Mouse (Mus musculus) liver, embryonic 11.5 days (tissue): ENCODE results near the gene Nhsl2. TPM values are rescaled to one million over a fixed set of nuclear protein-coding genes. Genes with fewer than 3 reads are reported as not detected.

Experiments used
- ATAC-seq: fragments of 200-750 bp; cut with Nextera tagmentation; replicated peaks from 2 replicates; pipeline ENCODE4 v1.8.0; 2017; ENCODE audit warnings: moderate number of reproducible peaks, mild to moderate bottlenecking, moderate TSS enrichment, moderate library complexity; ENCODE audit not compliant: low FRiP score
- DNase-seq: peaks from one replicate; pipeline ENCODE4 v3.0.0-alpha.2; 2017; ENCODE audit warnings: low spot score
- H3K27ac ChIP-seq: fragments of 300-500 bp; sonication (generic); 2 replicates; pipeline ENCODE4 v1.5.1; 2014; ENCODE audit warnings: mild to moderate bottlenecking, low read depth, low read length, control low read depth
- H3K27me3 ChIP-seq: fragments of 300-500 bp; sonication (generic); replicated peaks from 2 replicates; pipeline ENCODE4 v1.6.1; 2014; ENCODE audit warnings: low read length, mixed read lengths; ENCODE audit not compliant: control insufficient read depth, insufficient read depth
- H3K36me3 ChIP-seq: fragments of 300-500 bp; sonication (generic); 2 replicates; pipeline ENCODE4 v1.6.1; 2014; ENCODE audit warnings: mild to moderate bottlenecking, low read length, moderate library complexity, mixed read lengths; ENCODE audit not compliant: control insufficient read depth, insufficient read depth
- H3K4me1 ChIP-seq: fragments of 300-500 bp; sonication (generic); replicated peaks from 2 replicates; pipeline ENCODE4 v1.6.1; 2014; ENCODE audit warnings: low read length, mixed read lengths; ENCODE audit not compliant: control insufficient read depth, insufficient read depth
- H3K4me2 ChIP-seq: fragments of 300-500 bp; sonication (generic); 2 replicates; pipeline ENCODE4 v1.6.1; 2014; ENCODE audit warnings: mild to moderate bottlenecking, control low read depth, moderate library complexity
- H3K4me3 ChIP-seq: fragments of 300-500 bp; sonication (generic); 2 replicates; pipeline ENCODE4 v1.5.1; 2014; ENCODE audit warnings: low read depth, low read length, control low read depth
- H3K9ac ChIP-seq: fragments of 300-500 bp; sonication (generic); 2 replicates; pipeline ENCODE4 v1.6.1; 2014; ENCODE audit warnings: low read depth, low read length, control low read depth
- H3K9me3 ChIP-seq: fragments of 300-500 bp; sonication (generic); 2 replicates; pipeline ENCODE4 v1.6.1; 2016; ENCODE audit warnings: low read length, inconsistent platforms, mixed read lengths; ENCODE audit not compliant: control insufficient read depth
- WGBS: fragments of 180-500 bp; shearing (Covaris S2); extraction: QIAGEN DNeasy Blood & Tissue Kit; methylation state at CpG from one replicate; pipeline ENCODE4 v1.1.7; 2014; 5-methylcytosine and 5-hydroxymethylcytosine counted together
- polyA plus RNA-seq: library from polyadenylated mRNA; unstranded; fragments of >200 nt; fragmentation: Nextera tagmentation; extraction: Ambion mirVana; gene quantifications from 2 replicates; pipeline ENCODE4 v1.2.1, GENCODE M21; 2014

Gene Nhsl2
- polyA plus RNA-seq, 1 experiment from 2014 or later = 9.0 TPM

DNA sequence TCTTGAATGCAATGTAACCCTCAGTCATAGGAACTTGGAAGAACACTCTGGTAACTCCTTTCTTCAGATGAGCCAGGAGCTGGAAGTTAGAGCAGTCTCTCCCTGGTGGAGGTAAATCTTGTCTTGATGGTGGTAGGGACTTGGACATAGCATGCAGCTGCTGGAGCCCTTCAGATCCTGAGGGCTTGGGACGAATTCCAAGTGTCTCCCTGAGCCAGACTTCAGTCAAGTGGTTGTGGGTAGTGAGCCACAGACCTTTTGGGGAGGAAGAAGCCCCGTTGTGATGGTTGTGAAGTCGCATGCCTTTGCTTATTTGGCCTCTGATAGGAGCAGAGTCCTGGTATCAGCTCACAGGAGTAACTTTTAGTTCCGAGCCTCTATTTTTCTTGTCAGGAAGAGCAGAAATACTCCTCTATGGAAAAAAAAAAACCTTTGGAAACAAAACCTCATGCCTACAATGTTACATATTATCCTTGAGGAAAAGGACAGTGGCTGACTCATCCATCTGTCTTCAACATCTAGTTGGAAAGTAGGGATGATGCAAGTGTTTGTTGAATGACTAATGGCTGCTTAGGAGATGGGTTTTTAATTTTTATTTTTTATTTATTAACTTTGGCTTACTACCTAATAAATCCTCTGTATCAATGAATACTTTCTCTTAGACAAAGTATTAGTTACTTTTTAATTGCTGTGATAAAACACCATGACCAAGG is 14.6 kb downstream of the Nhsl2 start:
- Histone ChIP-seq H3K9me3 (no peaks in the 10 kb centered on the region), H3K36me3 (no peaks in the 10 kb centered on the region), H3K27ac (no peak overlapping the region), H3K4me2 (no peak overlapping the region), H3K9ac (no peak overlapping the region), H3K4me1 (no peaks in the 10 kb centered on the region), H3K4me3 (no peak overlapping the region), H3K27me3 (peaks cover 32% of the 10 kb centered on the region)
- ATAC-seq (no peak), DNase-seq (no peak)
- 60% methylated on average over 4 of the region's 4 CpGs for WGBS

DNA sequence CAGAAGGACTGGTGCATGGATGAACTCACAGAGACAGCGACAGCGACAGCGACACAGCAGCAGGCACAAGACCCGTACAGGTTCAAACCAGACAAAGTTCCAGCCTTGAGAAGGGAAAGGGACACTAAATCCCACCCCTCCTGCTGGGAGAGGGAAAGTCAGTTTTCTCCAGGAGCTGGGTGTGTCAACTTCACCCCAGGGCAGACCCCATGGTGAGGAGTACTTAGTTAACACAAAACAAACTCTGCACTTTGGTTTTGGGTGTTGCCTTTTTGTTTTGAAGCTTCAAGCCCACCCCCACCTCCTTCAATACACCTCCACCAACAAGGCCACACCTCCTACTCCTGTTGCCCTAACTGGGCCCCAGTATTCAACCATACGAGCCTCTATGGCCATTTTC is 15.6 kb downstream of the Nhsl2 start:
- WGBS = 63% methylated on average over 5 of the region's 5 CpGs
- H3K4me1 ChIP-seq = no peaks in the 10 kb centered on the region

DNA sequence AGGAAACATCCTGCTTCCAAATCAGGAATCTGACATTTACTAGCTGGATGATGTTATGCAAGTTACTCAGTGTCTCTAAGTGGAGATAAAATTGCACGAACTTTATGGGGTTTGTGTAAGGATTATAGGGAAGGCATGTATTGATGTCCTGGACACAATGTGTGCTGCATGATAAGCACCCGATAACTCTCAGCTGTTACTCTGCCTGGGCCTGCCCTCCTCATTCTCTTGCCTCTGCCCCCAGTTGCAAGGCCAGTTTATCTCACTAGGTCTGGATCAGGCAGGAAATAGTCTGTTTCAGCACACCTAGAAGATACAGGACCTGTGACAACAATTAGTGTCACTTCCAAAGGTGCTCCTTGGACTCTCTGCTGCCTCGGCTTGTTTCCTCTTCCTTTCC is 25.0 kb downstream of the Nhsl2 start:
- no peaks in the 10 kb centered on the region for H3K9me3 ChIP-seq
- no peak overlapping the region for H3K9ac ChIP-seq
- no peak overlapping the region for H3K4me2 ChIP-seq
- no peak overlapping the region for H3K27ac ChIP-seq
- H3K4me1 ChIP-seq = no peaks in the 10 kb centered on the region
- DNase-seq (no peak), ATAC-seq (peak; percentile 66)
- peaks cover 25% of the 10 kb centered on the region for H3K27me3 ChIP-seq
- WGBS = 35% methylated on average over 3 of the region's 3 CpGs
- H3K36me3 ChIP-seq = no peaks in the 10 kb centered on the region
- no peak overlapping the region for H3K4me3 ChIP-seq

More for the DNA sequence above, 15.6 kb downstream of the Nhsl2 start:
- H3K27me3 ChIP-seq = peaks cover 31% of the 10 kb centered on the region
- no peaks in the 10 kb centered on the region for H3K9me3 ChIP-seq
- H3K4me3 ChIP-seq = no peak overlapping the region
- no peak overlapping the region for H3K9ac ChIP-seq
- no peak overlapping the region for H3K27ac ChIP-seq
- H3K4me2 ChIP-seq = no peak overlapping the region
- no peaks in the 10 kb centered on the region for H3K36me3 ChIP-seq
- no peak for ATAC-seq
- DNase-seq = no peak

DNA sequence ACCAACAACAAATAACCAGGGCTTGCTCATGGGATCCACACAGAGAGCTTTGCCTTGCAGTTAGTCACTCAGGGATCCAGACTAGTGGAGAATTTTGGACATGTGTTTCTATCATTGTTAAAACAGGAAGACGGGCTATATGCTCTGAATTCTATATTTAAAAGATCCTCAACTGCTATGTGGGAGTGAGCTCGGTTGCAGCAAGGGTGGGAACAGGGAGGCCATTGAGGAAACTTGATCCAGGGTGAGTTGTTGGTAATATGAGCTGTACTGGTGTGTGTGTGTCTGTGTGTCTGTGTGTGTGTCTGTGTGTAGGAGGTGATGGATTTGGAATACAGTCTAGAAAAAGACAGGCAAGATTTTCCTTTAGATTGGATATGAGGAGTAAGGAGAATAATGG is 25.7 kb downstream of the Nhsl2 start:
- DNase-seq (no peak), ATAC-seq (no peak)
- Histone ChIP-seq H3K9ac (no peak overlapping the region), H3K27me3 (peaks cover 23% of the 10 kb centered on the region), H3K4me2 (no peak overlapping the region), H3K4me1 (no peaks in the 10 kb centered on the region), H3K36me3 (no peaks in the 10 kb centered on the region), H3K27ac (no peak overlapping the region), H3K4me3 (no peak overlapping the region), H3K9me3 (no peaks in the 10 kb centered on the region)
- 34% methylated on average over 2 of the region's 2 CpGs for WGBS

DNA sequence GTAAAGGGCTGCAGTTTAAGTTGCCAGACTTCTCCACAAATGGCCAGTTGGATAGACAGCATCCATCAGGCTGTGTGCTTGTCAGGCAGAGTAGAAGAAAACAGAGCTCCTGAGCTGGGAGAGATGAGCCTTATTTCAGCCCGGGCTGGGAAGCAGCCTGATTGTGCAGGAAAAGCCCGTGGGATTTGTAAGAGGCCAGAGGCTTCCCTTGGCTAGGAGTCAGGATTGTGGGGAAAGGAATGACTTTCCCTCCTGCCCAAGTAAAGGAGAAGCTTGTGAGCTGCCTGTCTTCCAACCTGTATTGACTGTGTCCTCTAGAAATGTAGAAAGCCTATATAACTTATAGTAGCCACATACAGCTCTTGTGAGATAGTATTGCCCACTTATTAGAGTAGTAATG is 27.0 kb downstream of the Nhsl2 start:
- Histone ChIP-seq H3K36me3 (no peaks in the 10 kb centered on the region), H3K4me3 (no peak overlapping the region), H3K4me2 (no peak overlapping the region), H3K4me1 (no peaks in the 10 kb centered on the region), H3K27ac (no peak overlapping the region), H3K9me3 (no peaks in the 10 kb centered on the region), H3K27me3 (peaks cover 26% of the 10 kb centered on the region), H3K9ac (no peak overlapping the region)
- DNase-seq = no peak
- 75% methylated on average over 2 of the region's 2 CpGs for WGBS
- ATAC-seq = no peak

DNA sequence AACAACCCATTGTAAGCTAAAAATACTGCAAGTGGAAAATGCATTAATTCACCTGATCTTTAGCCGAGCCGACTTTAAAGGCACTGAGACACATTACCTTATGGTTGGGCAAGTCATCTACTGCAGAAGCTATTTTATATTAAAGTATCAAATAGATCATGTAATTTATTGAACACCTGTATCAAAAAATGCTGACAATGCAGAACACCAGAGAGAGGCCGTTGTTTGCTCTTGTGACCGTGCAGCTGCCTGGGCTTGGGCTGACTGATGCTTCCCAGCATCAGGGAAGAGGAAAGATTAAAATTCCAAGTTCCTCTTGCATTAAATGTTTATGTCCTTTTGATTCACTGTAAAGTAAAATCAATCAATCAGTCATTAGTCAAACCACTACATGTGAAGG is 28.7 kb downstream of the Nhsl2 start:
- Histone ChIP-seq H3K9me3 (no peaks in the 10 kb centered on the region), H3K27ac (no peak overlapping the region), H3K4me1 (no peaks in the 10 kb centered on the region), H3K9ac (no peak overlapping the region), H3K36me3 (no peaks in the 10 kb centered on the region), H3K4me2 (no peak overlapping the region), H3K27me3 (peaks cover 31% of the 10 kb centered on the region), H3K4me3 (no peak overlapping the region)
- DNase-seq (no peak), ATAC-seq (no peak)
- WGBS = 82% methylated on average over 4 of the region's 4 CpGs

DNA sequence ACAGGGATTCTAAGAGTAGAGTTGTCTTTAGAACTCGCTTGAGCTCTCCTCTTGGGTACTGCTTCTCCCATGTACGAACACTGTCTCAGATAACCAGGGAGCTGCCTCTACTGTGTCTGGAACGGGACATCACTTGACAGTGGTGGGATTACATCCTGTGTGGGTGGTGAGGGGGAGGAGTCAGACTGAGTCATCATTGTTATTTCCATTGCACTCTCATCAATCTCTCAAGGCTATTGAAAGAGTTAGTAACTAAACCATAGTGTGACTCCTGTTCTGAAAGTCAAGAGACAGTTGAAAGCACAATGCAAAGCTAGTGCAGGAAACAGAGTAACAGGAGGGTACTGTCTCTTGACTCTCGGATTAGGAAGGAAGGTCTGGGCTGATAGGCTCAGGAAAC is 29.4 kb downstream of the Nhsl2 start:
- Histone ChIP-seq H3K9ac (no peak overlapping the region), H3K27me3 (peaks cover 34% of the 10 kb centered on the region), H3K4me1 (no peaks in the 10 kb centered on the region), H3K4me3 (no peak overlapping the region), H3K4me2 (no peak overlapping the region), H3K27ac (no peak overlapping the region), H3K36me3 (no peaks in the 10 kb centered on the region), H3K9me3 (no peaks in the 10 kb centered on the region)
- no peak for ATAC-seq
- WGBS = 52% methylated on average over 4 of the region's 4 CpGs
- DNase-seq = no peak

DNA sequence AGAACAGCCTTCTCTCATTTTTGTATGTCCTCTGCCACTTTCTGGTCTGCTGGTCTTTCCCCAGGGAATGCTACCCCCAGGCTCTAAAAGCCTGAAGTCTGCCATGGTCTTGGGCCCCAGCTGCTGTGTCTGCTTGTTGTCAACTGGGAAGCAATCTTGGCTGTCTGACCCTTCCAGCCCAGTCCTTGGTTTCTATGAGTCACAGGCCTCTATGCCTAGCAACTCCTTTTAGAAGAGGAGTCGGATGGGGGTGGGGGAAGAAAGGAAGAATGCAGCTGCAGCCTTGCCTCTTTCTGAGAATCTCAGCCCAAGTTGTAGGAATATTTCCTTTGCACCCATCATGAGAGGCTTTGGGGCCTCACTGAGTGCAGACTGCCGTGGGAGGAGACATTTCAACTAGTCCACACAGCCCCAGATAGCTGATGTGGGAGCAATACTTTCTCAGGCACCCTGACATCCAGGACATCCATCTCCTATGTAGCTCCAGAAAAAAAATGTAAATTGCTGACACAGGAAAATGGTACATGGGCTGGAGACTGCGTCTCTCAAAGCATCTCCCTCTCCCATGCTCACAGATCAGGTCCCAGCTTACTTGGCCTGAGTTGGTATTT is 33.1 kb downstream of the Nhsl2 start:
- Histone ChIP-seq H3K27me3 (peaks cover 25% of the 10 kb centered on the region), H3K4me1 (no peaks in the 10 kb centered on the region), H3K36me3 (no peaks in the 10 kb centered on the region), H3K9ac (no peak overlapping the region), H3K9me3 (no peaks in the 10 kb centered on the region), H3K27ac (no peak overlapping the region), H3K4me3 (no peak overlapping the region), H3K4me2 (no peak overlapping the region)
- no peak for ATAC-seq
- WGBS = 40% methylated on average over 3 of the region's 3 CpGs
- DNase-seq = no peak

DNA sequence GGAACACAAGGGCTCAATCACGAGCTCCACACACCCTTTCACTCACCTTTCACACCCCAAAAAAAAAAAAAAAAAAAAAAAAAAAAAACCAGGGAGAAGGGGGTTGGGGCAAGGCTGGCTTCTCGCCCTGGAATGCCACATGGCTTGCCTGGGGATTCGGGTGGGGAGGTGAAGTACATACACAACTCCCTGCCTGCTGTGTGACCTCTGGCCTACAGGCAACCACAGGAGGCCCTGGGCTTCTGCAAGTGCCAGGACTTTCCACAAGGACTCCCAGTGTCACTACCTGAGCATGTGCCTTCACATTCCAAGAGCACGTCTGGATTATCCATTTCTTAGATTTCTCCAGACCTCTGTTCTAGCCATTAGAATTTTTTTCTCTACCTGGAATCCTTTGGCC is 40.2 kb downstream of the Nhsl2 start:
- DNase-seq = no peak

More for the DNA sequence above, 40.2 kb downstream of the Nhsl2 start:
- ATAC-seq = no peak
- peaks cover 19% of the 10 kb centered on the region; the same call in 1 of the 2 replicates for H3K27me3 ChIP-seq
- H3K4me3 ChIP-seq = no peak overlapping the region
- WGBS = 48% methylated on average over 4 of the region's 4 CpGs
- no peaks in the 10 kb centered on the region for H3K36me3 ChIP-seq
- H3K9me3 ChIP-seq = no peaks in the 10 kb centered on the region
- no peaks in the 10 kb centered on the region for H3K4me1 ChIP-seq
- H3K4me2 ChIP-seq = no peak overlapping the region
- H3K27ac ChIP-seq = no peak overlapping the region
- H3K9ac ChIP-seq = no peak overlapping the region
